Mouse (Mus musculus) midbrain, embryonic 14.5 days (tissue): ENCODE measurements around the gene Ifi35. TPM values are rescaled to one million over a fixed set of nuclear protein-coding genes. Genes with fewer than 3 reads are reported as not detected.

ENCODE experiments used
- ATAC-seq: fragments of 200-750 bp; cut with Nextera tagmentation; 2 replicates; pipeline ENCODE4 v1.8.0; 2017; ENCODE audit warnings: moderate number of reproducible peaks, moderate library complexity; ENCODE audit not compliant: low FRiP score, low TSS enrichment
- DNase-seq: peaks from one replicate; pipeline ENCODE4 v3.0.0-alpha.2; 2015
- H3K27ac ChIP-seq: fragments of 300-500 bp; sonication (generic); replicated peaks from 2 replicates; pipeline ENCODE4 v1.5.1; 2014; ENCODE audit warnings: mild to moderate bottlenecking, low read depth, low read length, moderate library complexity
- H3K27me3 ChIP-seq: fragments of 300-500 bp; sonication (generic); 2 replicates; pipeline ENCODE4 v1.6.1; 2014; ENCODE audit warnings: low read length, control low read depth, mixed read lengths; ENCODE audit not compliant: control insufficient read depth, insufficient read depth
- H3K36me3 ChIP-seq: fragments of 300-500 bp; sonication (generic); 2 replicates; pipeline ENCODE4 v1.6.1; 2014; ENCODE audit warnings: low read length, control low read depth; ENCODE audit not compliant: control insufficient read depth, insufficient read depth
- H3K4me1 ChIP-seq: fragments of 300-500 bp; sonication (generic); 2 replicates; pipeline ENCODE4 v1.6.1; 2014; ENCODE audit warnings: mild to moderate bottlenecking, antibody characterized with exemption, low read length, control low read depth; ENCODE audit not compliant: control insufficient read depth, insufficient read depth
- H3K4me2 ChIP-seq: fragments of 300-500 bp; sonication (generic); 2 replicates; pipeline ENCODE4 v1.6.1; 2014; ENCODE audit warnings: mild to moderate bottlenecking, low read length, moderate library complexity
- H3K4me3 ChIP-seq: fragments of 300-500 bp; sonication (generic); replicated peaks from 2 replicates; pipeline ENCODE4 v1.5.1; 2014; ENCODE audit warnings: low read depth, low read length
- H3K9ac ChIP-seq: fragments of 300-500 bp; sonication (generic); replicated peaks from 2 replicates; pipeline ENCODE4 v1.6.1; 2014; ENCODE audit warnings: mild to moderate bottlenecking, low read length, moderate library complexity
- H3K9me3 ChIP-seq: fragments of 300-500 bp; sonication (generic); 2 replicates; pipeline ENCODE4 v1.6.1; 2016; ENCODE audit warnings: low read length, control low read depth, mixed read lengths; ENCODE audit not compliant: control insufficient read depth
- WGBS: fragments of 180-500 bp; shearing (Covaris S2); extraction: QIAGEN DNeasy Blood & Tissue Kit; methylation state at CpG from one replicate; pipeline ENCODE4 v1.1.7; 2014; 5-methylcytosine and 5-hydroxymethylcytosine counted together
- polyA plus RNA-seq: library from polyadenylated mRNA; unstranded; fragments of >200 nt; fragmentation: Nextera tagmentation; extraction: Ambion mirVana; gene quantifications from 2 replicates; pipeline ENCODE4 v1.2.1, GENCODE M21; 2014

Gene Ifi35
- 1.5 and 5.9 TPM in 2 replicates for polyA plus RNA-seq

GRCm38 (mm10) chr11:101448274-101448746 lies at the start of gene Ifi35:
Gene Ifi35 (plus strand): TSS chr11:101448407.
- DNase-seq (no peak), ATAC-seq (no peak)
- 48% methylated on average over 10 of the region's 10 CpGs for WGBS
- Histone ChIP-seq H3K4me2 (no peak within 1 kb of the TSS), H3K9ac (0 out of 2 replicates have a peak within 1 kb of the TSS, but pooled peaks have one; percentile 2), H3K9me3 (no peaks in the 10 kb centered on the region), H3K36me3 (peaks cover 27% of the 10 kb centered on the region), H3K27me3 (no peaks in the 10 kb centered on the region), H3K27ac (no peak within 1 kb of the TSS), H3K4me3 (no peak within 1 kb of the TSS), H3K4me1 (peaks cover 5% of the 10 kb centered on the region)

- no peak for ATAC-seq
- Histone ChIP-seq H3K9ac (no peak overlapping the region), H3K4me1 (0 out of 2 replicates have a peak, but pooled peaks cover 6% of the 10 kb centered on the region), H3K9me3 (no peaks in the 10 kb centered on the region), H3K27ac (no peak overlapping the region), H3K36me3 (peaks cover 34% of the 10 kb centered on the region), H3K4me3 (no peak overlapping the region), H3K27me3 (no peaks in the 10 kb centered on the region), H3K4me2 (no peak overlapping the region)
- 88% methylated on average over 2 of the region's 2 CpGs for WGBS
- DNase-seq, result no peak
Observed at GRCm38 (mm10) chr11:101415306-101415705, 32.9 kb upstream of the Ifi35 start.

GRCm38 (mm10) chr11:101416433-101417100 lies 31.6 kb upstream of the Ifi35 start:
- peak overlapping the region; percentile 81 for H3K9ac ChIP-seq
- no peaks in the 10 kb centered on the region for H3K27me3 ChIP-seq
- H3K4me1 ChIP-seq, result 0 out of 2 replicates have a peak, but pooled peaks cover 6% of the 10 kb centered on the region
- H3K36me3 ChIP-seq, result peaks cover 22% of the 10 kb centered on the region
- no peaks in the 10 kb centered on the region for H3K9me3 ChIP-seq
- DNase-seq (no peak), ATAC-seq (peak; percentile 34; the same call in 1 of the 2 replicates)
- peak overlapping the region; percentile 86 for H3K27ac ChIP-seq
- H3K4me3 ChIP-seq, result peak overlapping the region; percentile 75
- H3K4me2 ChIP-seq, result peak overlapping the region; percentile 67
- WGBS, result 3% methylated on average over 11 of the region's 11 CpGs

GRCm38 (mm10) chr11:101417101-101417855 lies 30.9 kb upstream of the Ifi35 start, which contains the start of gene Aarsd1:
Gene Aarsd1 (minus strand): TSS chr11:101417615.
- DNase-seq (peak; percentile 94), ATAC-seq (peak; percentile 76; the same call in 1 of the 2 replicates)
- Histone ChIP-seq H3K9me3 (no peaks in the 10 kb centered on the region), H3K9ac (peak within 1 kb of the TSS; percentile 81), H3K36me3 (peaks cover 14% of the 10 kb centered on the region), H3K27me3 (no peaks in the 10 kb centered on the region), H3K4me2 (peak within 1 kb of the TSS; percentile 67), H3K4me1 (0 out of 2 replicates have a peak, but pooled peaks cover 6% of the 10 kb centered on the region), H3K4me3 (peak within 1 kb of the TSS; percentile 75), H3K27ac (peak within 1 kb of the TSS; percentile 86)
- WGBS, result under 1% methylated on average over 45 of the region's 45 CpGs

- Histone ChIP-seq H3K4me1 (peaks cover 7% of the 10 kb centered on the region; the same call in 1 of the 2 replicates), H3K9me3 (no peaks in the 10 kb centered on the region), H3K36me3 (no peaks in the 10 kb centered on the region), H3K27me3 (no peaks in the 10 kb centered on the region), H3K9ac (no peak overlapping the region), H3K4me2 (no peak overlapping the region), H3K4me3 (no peak overlapping the region), H3K27ac (no peak overlapping the region)
- no peak for DNase-seq
- WGBS, result 42% methylated on average over 6 of the region's 6 CpGs
- no peak for ATAC-seq
Observed at GRCm38 (mm10) chr11:101418991-101419390, 29.2 kb upstream of the Ifi35 start.

GRCm38 (mm10) chr11:101419610-101420009 lies 28.6 kb upstream of the Ifi35 start:
- H3K36me3 ChIP-seq, result no peaks in the 10 kb centered on the region
- 25% methylated on average over 3 of the region's 3 CpGs for WGBS
- ATAC-seq, result no peak
- peaks cover 13% of the 10 kb centered on the region; the same call in 1 of the 2 replicates for H3K4me1 ChIP-seq
- no peaks in the 10 kb centered on the region for H3K27me3 ChIP-seq
- H3K27ac ChIP-seq, result no peak overlapping the region
- H3K9me3 ChIP-seq, result no peaks in the 10 kb centered on the region
- H3K9ac ChIP-seq, result no peak overlapping the region
- H3K4me3 ChIP-seq, result no peak overlapping the region
- H3K4me2 ChIP-seq, result no peak overlapping the region
- peak; percentile 21 for DNase-seq

- Histone ChIP-seq H3K9me3 (no peaks in the 10 kb centered on the region), H3K36me3 (no peaks in the 10 kb centered on the region), H3K27ac (no peak overlapping the region), H3K4me2 (no peak overlapping the region), H3K9ac (no peak overlapping the region), H3K4me3 (no peak overlapping the region), H3K27me3 (no peaks in the 10 kb centered on the region), H3K4me1 (peaks cover 13% of the 10 kb centered on the region; the same call in 1 of the 2 replicates)
- no peak for DNase-seq
- ATAC-seq, result no peak
- 93% methylated on average over 5 of the region's 5 CpGs for WGBS
Observed at GRCm38 (mm10) chr11:101420148-101420547, 28.1 kb upstream of the Ifi35 start.

GRCm38 (mm10) chr11:101424105-101424851 lies 23.9 kb upstream of the Ifi35 start, which contains the start of gene Gm27029:
Gene Gm27029 (minus strand): TSS chr11:101424796.
- DNase-seq, result no peak
- H3K27ac ChIP-seq, result peak within 1 kb of the TSS; percentile 88
- 5% methylated on average over 23 of the region's 23 CpGs for WGBS
- H3K4me2 ChIP-seq, result peak within 1 kb of the TSS; percentile 79
- H3K4me1 ChIP-seq, result peaks cover 23% of the 10 kb centered on the region
- H3K4me3 ChIP-seq, result peak within 1 kb of the TSS; percentile 84
- peaks cover 5% of the 10 kb centered on the region for H3K36me3 ChIP-seq
- H3K9me3 ChIP-seq, result no peaks in the 10 kb centered on the region
- peak within 1 kb of the TSS; percentile 80 for H3K9ac ChIP-seq
- peak; percentile 20; the same call in 1 of the 2 replicates for ATAC-seq
- H3K27me3 ChIP-seq, result no peaks in the 10 kb centered on the region
